23 mouse cellular contexts compared by ENCODE assay signal in genomic region chr6:143598916-143599315, GRCm38 (mm10).
"Had no signal": no experiment of that assay in that cellular context is flagged by ENCODE, and none has a peak within 500 bp of the region (broad histone marks: within the 10 kb centered on the region; RNA-seq: fewer than 3 reads in every experiment).

No protein-coding gene starts in this region.

- DNase-seq: gastrocnemius, postnatal 14 days; gastrocnemius, postnatal 36 days; heart, adult 2 months; heart, postnatal 14 days; heart, postnatal 36 days; kidney, adult 11 months; kidney, adult 2 months; kidney, adult 9 months; kidney, postnatal 14 days; kidney, postnatal 36 days; layer of hippocampus, adult 9-11 months; layer of hippocampus, postnatal 36 days; left cerebral cortex, postnatal 4 days had no signal

- H3K9ac ChIP-seq: heart, embryonic 13.5 days; heart, embryonic 15.5 days; hindbrain, embryonic 13.5 days; hindbrain, embryonic 15.5 days; kidney, embryonic 15.5 days; limb, embryonic 12.5 days had no signal

- H3K4me1 ChIP-seq: heart, embryonic 13.5 days; heart, embryonic 15.5 days; hindbrain, embryonic 13.5 days; hindbrain, embryonic 15.5 days; kidney, embryonic 15.5 days; limb, embryonic 12.5 days had no signal

- H3K27ac ChIP-seq: heart, adult 2 months; heart, embryonic 13.5 days; heart, embryonic 15.5 days; hindbrain, embryonic 13.5 days; hindbrain, embryonic 15.5 days; hindbrain, postnatal 0 days; kidney, embryonic 15.5 days; kidney, postnatal 0 days; limb, embryonic 12.5 days had no signal

- ATAC-seq: hindbrain, postnatal 0 days; intestine, embryonic 16.5 days had no signal

- H3K4me2 ChIP-seq: heart, embryonic 11.5 days; heart, embryonic 13.5 days; heart, embryonic 15.5 days; hindbrain, embryonic 13.5 days; hindbrain, embryonic 15.5 days; kidney, embryonic 15.5 days; limb, embryonic 12.5 days had no signal

- H3K36me3 ChIP-seq: heart, embryonic 13.5 days; heart, embryonic 15.5 days; hindbrain, embryonic 13.5 days; hindbrain, embryonic 15.5 days; kidney, embryonic 15.5 days; limb, embryonic 12.5 days had no signal

- H3K27me3 ChIP-seq: heart, embryonic 13.5 days; heart, embryonic 15.5 days; hindbrain, embryonic 13.5 days; hindbrain, embryonic 15.5 days; kidney, embryonic 15.5 days; limb, embryonic 12.5 days had no signal

- H3K9me3 ChIP-seq: heart, embryonic 13.5 days; heart, embryonic 15.5 days; hindbrain, embryonic 13.5 days; hindbrain, embryonic 15.5 days; kidney, embryonic 15.5 days; limb, embryonic 12.5 days had no signal

- H3K4me3 ChIP-seq: heart, adult 2 months; heart, embryonic 13.5 days; heart, embryonic 15.5 days; hindbrain, embryonic 13.5 days; hindbrain, embryonic 15.5 days; kidney, embryonic 15.5 days; limb, embryonic 12.5 days had no signal
